Mouse (Mus musculus) hindbrain, embryonic 16.5 days (tissue): ENCODE measurements at regions not wholly inside any gene's neighbourhood (a gene's known extent, or its start where the extent isn't known, plus 50 kb on each side); places are given as distances from the start of the nearest gene placed in this dataset.

ENCODE experiments used
- ATAC-seq: fragments of 200-750 bp; cut with Nextera tagmentation; 2 replicates; pipeline ENCODE4 v1.8.0; 2017; ENCODE audit warnings: moderate TSS enrichment, moderate library complexity
- H3K27ac ChIP-seq: fragments of 300-500 bp; sonication (generic); 2 replicates; pipeline ENCODE4 v1.5.1; 2014; ENCODE audit warnings: low read depth, mild to moderate bottlenecking, control low read depth, low read length, moderate library complexity
- H3K27me3 ChIP-seq: fragments of 300-500 bp; sonication (generic); replicated peaks from 2 replicates; pipeline ENCODE4 v1.6.1; 2014; ENCODE audit warnings: low read length; ENCODE audit not compliant: control insufficient read depth, insufficient read depth
- H3K36me3 ChIP-seq: fragments of 300-500 bp; sonication (generic); 2 replicates; pipeline ENCODE4 v1.6.1; 2014; ENCODE audit warnings: mild to moderate bottlenecking, low read length, moderate library complexity, mixed read lengths; ENCODE audit not compliant: control insufficient read depth, insufficient read depth
- H3K4me1 ChIP-seq: fragments of 300-500 bp; sonication (generic); 2 replicates; pipeline ENCODE4 v1.6.1; 2014; ENCODE audit warnings: low read depth, low read length; ENCODE audit not compliant: control insufficient read depth, insufficient read depth
- H3K4me2 ChIP-seq: fragments of 300-500 bp; sonication (generic); 2 replicates; pipeline ENCODE4 v1.6.1; 2014; ENCODE audit warnings: mild to moderate bottlenecking, low read length, control low read depth, moderate library complexity
- H3K4me3 ChIP-seq: fragments of 300-500 bp; sonication (generic); 2 replicates; pipeline ENCODE4 v1.5.1; 2014; ENCODE audit warnings: mild to moderate bottlenecking, low read length, control low read depth, moderate library complexity
- H3K9ac ChIP-seq: fragments of 300-500 bp; sonication (generic); 2 replicates; pipeline ENCODE4 v1.6.1; 2014; ENCODE audit warnings: low read depth, mild to moderate bottlenecking, control low read depth, low read length, moderate library complexity
- H3K9me3 ChIP-seq: fragments of 300-500 bp; sonication (generic); 2 replicates; pipeline ENCODE4 v1.6.1; 2014; ENCODE audit warnings: mild to moderate bottlenecking, low read length, moderate library complexity; ENCODE audit not compliant: control insufficient read depth
- WGBS: fragments of 180-500 bp; shearing (Covaris S2); extraction: QIAGEN DNeasy Blood & Tissue Kit; methylation state at CpG from one replicate; pipeline ENCODE4 v1.1.7; 2014; 5-methylcytosine and 5-hydroxymethylcytosine counted together

DNA sequence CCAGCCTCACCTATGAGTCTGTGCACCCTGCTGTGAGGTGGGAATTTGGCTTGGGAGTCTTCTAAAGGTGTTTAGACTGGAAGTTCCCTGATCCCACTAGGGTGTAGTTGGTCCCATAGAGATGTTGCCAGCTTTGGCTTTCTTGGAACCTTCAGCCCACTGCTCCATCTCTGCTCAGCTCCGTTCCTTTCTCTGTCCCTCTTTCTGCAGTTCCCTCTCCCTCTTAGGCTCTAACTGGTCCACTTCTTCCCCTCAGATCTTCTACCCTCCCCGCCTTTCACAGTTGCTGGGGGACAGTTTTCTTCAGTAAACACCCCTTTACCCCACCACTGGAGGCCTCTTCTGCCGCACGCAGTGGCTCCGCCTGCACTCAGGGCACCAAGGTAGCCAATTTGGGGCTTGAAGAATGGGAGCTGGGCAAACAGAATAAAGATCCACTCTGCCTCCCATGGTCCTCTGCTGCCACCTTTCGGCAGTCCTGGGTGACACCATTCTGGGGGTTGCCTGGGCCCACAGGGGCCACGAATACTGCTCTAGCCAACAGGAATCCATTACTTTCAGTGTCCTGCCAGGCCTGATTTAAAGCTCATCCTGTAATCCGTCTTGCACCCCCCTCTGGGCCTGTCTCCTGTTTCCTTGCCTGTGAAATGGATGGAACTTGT is 162.9 kb upstream of the Tmem28 start:
- WGBS, result 24% methylated on average over 8 of the region's 8 CpGs
- no peaks in the 10 kb centered on the region for H3K9me3 ChIP-seq
- H3K4me2 ChIP-seq, result no peak overlapping the region
- no peak overlapping the region for H3K9ac ChIP-seq
- peak; percentile 81 for ATAC-seq
- no peaks in the 10 kb centered on the region for H3K4me1 ChIP-seq
- H3K36me3 ChIP-seq, result no peaks in the 10 kb centered on the region
- H3K4me3 ChIP-seq, result no peak overlapping the region
- no peak overlapping the region for H3K27ac ChIP-seq
- peaks cover 13% of the 10 kb centered on the region for H3K27me3 ChIP-seq

DNA sequence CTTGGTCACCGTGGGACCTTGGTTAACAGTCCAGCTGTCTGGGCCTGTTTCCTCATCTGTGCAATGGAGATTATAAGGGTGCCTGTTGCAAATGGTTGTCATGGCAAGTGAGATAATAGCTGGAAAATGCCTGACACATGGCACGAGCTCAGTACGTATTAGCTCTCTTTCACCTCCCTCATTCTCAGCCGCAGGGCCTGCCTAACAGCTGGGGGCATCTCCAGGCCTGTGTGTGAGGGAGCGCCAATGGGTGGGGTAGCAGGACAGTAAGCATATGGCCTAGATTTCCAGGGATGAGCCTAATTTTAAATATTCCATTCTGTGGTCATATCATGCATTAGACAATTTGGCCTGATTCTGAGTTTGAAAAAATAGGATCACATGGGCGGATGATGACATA is 163.8 kb upstream of the Tmem28 start:
- Histone ChIP-seq H3K9me3 (no peaks in the 10 kb centered on the region), H3K27ac (no peak overlapping the region), H3K27me3 (peaks cover 9% of the 10 kb centered on the region), H3K4me1 (no peaks in the 10 kb centered on the region), H3K4me2 (no peak overlapping the region), H3K36me3 (no peaks in the 10 kb centered on the region), H3K4me3 (no peak overlapping the region), H3K9ac (no peak overlapping the region)
- WGBS, result 53% methylated on average over 6 of the region's 6 CpGs
- ATAC-seq, result no peak

DNA sequence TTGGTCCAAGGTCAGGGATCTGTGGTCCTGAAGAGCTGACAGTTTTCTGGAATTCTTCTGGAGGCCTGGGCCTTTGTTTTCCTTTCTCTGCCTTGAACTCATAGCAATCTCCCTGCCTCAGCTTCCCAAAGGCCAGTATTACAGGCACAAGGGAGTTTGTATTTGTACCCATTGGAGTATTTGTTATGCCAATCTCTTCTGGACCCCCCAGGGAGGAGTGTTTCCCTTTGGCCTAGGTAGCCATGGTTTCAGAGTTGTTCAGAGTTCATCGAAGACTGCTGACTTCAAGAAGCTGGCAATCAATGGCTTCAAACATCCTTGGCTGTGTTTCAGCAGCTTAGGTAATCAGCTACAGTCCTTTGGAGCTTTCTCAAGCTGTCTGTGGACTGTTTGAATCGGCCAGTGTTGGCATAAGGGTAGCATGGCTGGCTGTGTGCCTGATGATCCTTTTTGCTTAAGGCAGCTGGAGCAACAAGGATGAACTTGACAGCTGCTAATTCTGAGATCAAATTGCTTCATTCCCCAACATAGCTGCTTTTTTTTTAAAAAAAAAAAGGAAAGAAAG is 161.2 kb upstream of the Pja1 start:
- H3K9me3 ChIP-seq, result no peaks in the 10 kb centered on the region
- H3K36me3 ChIP-seq, result no peaks in the 10 kb centered on the region
- ATAC-seq, result no peak
- no peak overlapping the region for H3K9ac ChIP-seq
- WGBS, result 52% methylated on average over 2 of the region's 2 CpGs
- H3K27me3 ChIP-seq, result peaks cover 5% of the 10 kb centered on the region; the same call in 1 of the 2 replicates
- H3K27ac ChIP-seq, result no peak overlapping the region
- no peaks in the 10 kb centered on the region for H3K4me1 ChIP-seq
- no peak overlapping the region for H3K4me2 ChIP-seq
- H3K4me3 ChIP-seq, result no peak overlapping the region

DNA sequence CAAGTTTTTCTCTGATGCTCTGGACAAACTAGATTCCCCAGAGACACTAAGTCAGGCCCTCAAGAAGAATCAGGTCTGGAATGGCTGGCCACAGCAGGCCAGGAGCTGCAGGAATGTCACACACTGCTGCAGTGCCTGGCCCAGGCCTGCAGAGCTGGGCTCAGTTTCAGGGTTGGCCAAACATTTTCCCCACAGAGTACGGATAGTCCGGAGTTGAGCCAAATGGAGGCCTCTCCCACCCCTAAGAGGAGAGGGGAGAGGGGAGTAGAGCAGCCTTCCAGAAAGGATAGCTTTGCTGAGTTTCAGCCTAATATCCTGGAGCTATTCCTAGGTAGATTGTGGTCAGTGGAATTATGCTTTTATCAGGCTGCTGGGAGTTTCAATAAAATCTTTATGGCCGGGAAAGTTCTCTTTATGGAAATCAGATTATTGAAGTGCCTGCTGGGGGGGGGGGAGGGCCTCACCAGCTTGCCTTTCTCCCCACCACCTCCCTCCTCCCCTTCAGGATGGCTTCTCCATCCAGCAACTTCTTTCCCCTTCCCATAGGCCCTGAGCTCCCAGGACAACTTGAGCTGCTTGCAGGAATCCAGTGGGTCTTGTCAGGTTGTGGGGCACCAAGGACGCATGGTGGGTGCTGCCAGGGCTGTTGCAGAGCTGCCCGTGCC is 153.6 kb upstream of the Pja1 start:
- Histone ChIP-seq H3K9ac (no peak overlapping the region), H3K9me3 (no peaks in the 10 kb centered on the region), H3K4me1 (no peaks in the 10 kb centered on the region), H3K4me3 (no peak overlapping the region), H3K27ac (no peak overlapping the region), H3K4me2 (no peak overlapping the region), H3K27me3 (peaks cover 3% of the 10 kb centered on the region; the same call in 1 of the 2 replicates), H3K36me3 (no peaks in the 10 kb centered on the region)
- WGBS, result 70% methylated on average over 5 of the region's 5 CpGs
- no peak for ATAC-seq

DNA sequence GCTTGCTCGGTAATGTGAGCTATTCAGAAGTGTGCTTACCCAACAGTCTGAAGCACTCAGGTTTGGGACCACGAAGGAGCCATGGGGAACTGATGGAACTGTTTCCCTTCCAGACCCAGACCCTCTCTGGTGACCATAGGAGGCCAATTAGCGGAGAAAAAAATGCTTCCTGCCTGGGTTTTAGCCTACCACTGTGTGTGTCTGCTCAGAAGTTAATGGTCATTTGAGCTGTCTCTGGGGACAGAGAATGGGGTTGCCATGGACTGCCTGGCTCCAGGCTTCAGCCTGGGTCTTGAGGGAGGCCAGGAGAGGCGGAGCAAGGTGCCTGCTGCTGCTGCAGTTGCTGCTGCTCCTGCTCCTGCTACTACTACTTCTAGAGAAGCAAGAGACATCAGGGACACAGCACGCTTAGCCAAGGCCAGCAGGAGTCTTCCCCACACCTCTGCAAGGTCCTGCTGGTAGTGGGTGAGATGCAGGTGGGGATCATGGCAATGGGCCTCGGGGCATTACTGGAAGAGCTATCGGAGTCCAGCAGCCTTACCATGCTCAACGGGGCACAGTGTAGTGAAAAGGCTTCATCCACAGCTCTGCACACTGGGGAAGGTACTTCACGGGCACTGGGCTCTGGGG is 141.2 kb upstream of the Pja1 start:
- 70% methylated on average over 9 of the region's 9 CpGs for WGBS
- Histone ChIP-seq H3K4me2 (no peak overlapping the region), H3K27ac (no peak overlapping the region), H3K4me3 (no peak overlapping the region), H3K4me1 (no peaks in the 10 kb centered on the region), H3K9ac (no peak overlapping the region), H3K9me3 (no peaks in the 10 kb centered on the region), H3K27me3 (peaks cover 5% of the 10 kb centered on the region; the same call in 1 of the 2 replicates), H3K36me3 (no peaks in the 10 kb centered on the region)
- ATAC-seq, result no peak

DNA sequence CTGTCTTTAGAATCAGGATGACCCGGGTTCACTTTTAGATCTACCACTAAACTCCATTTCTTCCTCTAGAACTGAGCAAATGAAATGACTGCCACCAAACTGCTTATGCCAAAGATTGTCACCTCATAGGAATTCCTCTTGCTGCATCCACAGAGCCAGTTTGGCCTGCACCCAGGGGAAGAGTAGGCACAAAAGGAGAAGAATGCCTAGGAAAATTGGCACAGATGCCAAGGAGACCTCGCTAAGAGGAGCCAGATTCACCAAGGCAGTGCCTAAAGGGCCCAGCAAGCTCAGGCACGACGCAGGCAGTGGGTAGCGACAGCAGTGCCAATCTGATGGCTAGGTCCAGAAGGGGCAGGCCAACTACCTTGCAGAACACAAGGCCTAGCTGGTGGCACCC is 139.0 kb upstream of the Pja1 start:
- Histone ChIP-seq H3K27me3 (peaks cover 5% of the 10 kb centered on the region; the same call in 1 of the 2 replicates), H3K4me2 (no peak overlapping the region), H3K4me3 (no peak overlapping the region), H3K4me1 (no peaks in the 10 kb centered on the region), H3K36me3 (no peaks in the 10 kb centered on the region), H3K9ac (no peak overlapping the region), H3K27ac (no peak overlapping the region), H3K9me3 (no peaks in the 10 kb centered on the region)
- 68% methylated on average over 5 of the region's 5 CpGs for WGBS
- no peak for ATAC-seq

DNA sequence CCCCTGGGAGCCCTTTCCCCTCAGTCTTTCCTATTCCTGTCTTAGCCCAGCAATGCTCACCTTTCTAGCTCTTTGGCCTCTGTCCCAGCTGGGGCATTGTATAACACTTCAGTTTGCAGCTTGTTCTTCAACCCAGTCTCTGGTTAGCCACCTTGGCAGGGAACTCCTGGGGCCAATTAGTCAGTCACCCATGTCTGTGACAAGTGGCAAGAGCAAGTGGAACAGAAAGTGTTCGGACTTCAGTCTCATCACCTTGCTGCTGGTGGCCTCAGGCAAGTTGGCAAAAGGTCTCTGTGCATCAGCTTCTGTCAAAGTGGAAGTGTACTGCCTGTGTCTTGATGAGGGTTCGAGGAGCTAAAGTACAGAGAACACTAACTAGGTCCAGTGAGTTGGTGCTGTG is 138.5 kb upstream of the Pja1 start:
- Histone ChIP-seq H3K27me3 (peaks cover 5% of the 10 kb centered on the region; the same call in 1 of the 2 replicates), H3K9me3 (no peaks in the 10 kb centered on the region), H3K4me1 (no peaks in the 10 kb centered on the region), H3K36me3 (no peaks in the 10 kb centered on the region), H3K4me2 (no peak overlapping the region), H3K27ac (no peak overlapping the region), H3K4me3 (no peak overlapping the region), H3K9ac (no peak overlapping the region)
- WGBS, result 79% methylated on average over 2 of the region's 2 CpGs
- ATAC-seq, result no peak

DNA sequence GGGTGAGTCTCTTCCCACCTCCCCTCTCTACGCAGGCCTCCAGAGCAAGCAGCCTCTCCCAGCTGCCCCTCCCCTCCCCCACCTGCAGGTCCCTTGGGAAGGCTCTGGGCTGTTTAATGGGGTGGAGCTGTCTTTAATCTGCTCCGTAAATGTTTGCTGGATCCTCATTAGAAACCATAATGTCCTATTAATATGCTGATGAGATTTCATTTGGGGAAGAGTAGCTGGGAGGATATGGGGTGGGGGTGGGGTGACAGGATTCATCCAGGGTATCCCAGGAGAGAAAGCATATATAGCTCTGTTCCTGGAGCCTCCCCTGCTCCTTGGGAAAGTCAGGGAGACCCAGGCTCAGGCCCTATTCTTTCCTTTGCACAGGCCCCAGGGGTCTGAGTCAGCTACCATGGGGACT is 137.2 kb upstream of the Pja1 start:
- Histone ChIP-seq H3K4me1 (no peaks in the 10 kb centered on the region), H3K4me2 (no peak overlapping the region), H3K27ac (no peak overlapping the region), H3K36me3 (no peaks in the 10 kb centered on the region), H3K9me3 (no peaks in the 10 kb centered on the region), H3K27me3 (peaks cover 5% of the 10 kb centered on the region; the same call in 1 of the 2 replicates), H3K4me3 (no peak overlapping the region), H3K9ac (no peak overlapping the region)
- WGBS, result 39% methylated on average over 2 of the region's 2 CpGs
- peak; percentile 40; the same call in 1 of the 2 replicates for ATAC-seq
